Mouse (Mus musculus): ENCODE measurements around the gene Atxn1.
A peak's percentile ranks its signal among the peaks of the same experiment; 100 is the strongest.

Atxn1 gene

GRCm38 (mm10) chr13:45859081-45859709 lies 105.6 kb downstream of the Atxn1 start:
- DNase-seq: no peak

DNA sequence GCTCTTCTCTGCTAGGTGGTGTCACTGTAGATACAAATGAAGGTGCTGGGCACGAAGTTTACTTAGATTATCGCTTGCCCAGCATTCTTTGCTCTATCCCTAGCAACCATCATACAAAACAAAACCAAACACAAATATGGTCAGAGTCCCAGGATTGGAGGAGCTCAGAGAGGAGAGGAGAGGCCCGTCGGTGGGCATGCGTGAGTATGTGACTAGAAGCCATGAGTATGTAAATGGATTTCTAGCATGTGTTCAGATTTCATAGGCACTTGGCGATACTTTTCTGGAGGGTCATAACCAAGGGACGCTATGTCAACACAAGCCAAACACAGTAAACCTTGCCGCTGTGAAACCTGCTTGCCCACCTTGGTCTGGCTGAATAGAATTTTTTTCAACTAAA lies 107.4 kb downstream of the Atxn1 start:
- peak; percentile 20 to 48 for DNase-seq

DNA sequence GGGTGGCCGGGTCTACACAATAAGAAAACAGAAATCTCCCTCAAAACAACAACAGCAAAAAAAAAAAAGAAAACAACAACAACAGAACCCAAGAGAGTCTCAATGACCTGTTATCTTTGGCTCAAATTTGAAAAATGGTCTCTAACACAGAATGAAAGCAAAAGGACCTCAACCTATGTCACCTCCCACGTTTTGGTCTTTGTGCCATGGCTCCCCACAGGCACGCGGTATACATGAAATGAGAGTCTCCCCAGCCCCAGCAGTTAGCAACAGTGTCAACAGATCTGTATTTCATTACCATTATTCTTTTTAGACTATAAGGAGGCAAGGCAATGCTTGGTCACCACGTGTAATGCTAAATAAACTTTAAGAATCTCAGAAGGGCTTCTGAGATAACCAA lies 110.3 kb downstream of the Atxn1 start:
- no peak for DNase-seq

GRCm38 (mm10) chr13:45853691-45854090 lies 111.1 kb downstream of the Atxn1 start:
- DNase-seq: no peak

DNA sequence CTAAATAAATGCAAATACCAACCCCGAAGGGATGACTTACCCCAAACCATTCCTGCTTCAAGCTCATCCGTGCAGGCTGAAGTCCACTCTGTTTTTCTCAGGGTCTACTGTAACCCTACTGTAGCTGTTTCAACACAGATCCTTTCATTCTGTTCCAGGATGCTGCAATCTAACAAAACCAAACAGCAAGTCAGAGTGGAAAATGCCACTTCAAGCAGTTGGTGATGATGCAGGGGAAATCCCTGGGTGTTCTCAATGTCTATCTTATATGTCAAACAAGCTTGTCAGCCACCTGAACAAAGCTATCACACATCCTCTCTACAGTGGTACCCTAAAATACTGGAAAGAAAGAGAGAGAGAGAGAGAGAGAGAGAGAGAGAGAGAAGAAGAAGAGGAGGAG lies 112.5 kb downstream of the Atxn1 start:
- no peak for DNase-seq

DNA sequence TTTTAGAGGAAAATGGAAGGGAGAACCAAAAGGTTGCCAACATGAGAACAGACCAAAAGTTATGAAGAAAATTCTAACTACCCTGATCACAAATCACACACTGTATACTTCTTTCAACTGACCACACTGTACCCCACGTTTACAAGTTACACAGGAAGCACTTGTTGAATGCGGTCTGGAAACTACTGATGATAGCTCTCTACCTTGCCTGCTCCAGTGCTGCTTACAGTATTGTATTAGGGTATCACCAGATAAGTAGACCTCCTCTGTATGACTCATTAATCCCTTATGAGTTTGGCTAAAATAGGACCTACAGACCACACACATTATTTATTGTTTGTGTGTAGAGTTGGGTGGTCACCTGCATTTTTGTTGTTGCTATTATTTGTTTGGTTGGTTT lies 113.1 kb downstream of the Atxn1 start:
- DNase-seq: no peak

DNA sequence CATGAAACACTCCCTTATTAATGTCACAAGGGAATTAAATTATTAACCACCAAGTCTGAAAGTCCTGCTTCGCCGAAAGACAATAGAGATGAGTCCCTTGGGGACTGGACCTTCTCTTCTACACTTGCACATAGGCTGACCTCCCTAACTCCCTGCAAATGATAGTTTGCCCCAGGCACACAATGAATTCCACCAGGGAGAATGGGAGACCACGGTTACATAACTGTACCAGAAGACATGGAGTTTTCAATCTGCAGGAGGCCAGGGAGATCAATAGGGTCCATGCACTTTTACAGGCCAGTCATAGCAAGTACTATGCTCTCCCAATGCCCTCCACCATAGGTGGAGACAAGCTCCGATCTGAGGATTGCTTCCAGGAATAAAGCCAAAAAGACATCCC lies 113.7 kb downstream of the Atxn1 start:
- DNase-seq: no peak

- DNase-seq: no peak
Measured at GRCm38 (mm10) chr13:45850181-45850974, 114.4 kb downstream of the Atxn1 start.

DNA sequence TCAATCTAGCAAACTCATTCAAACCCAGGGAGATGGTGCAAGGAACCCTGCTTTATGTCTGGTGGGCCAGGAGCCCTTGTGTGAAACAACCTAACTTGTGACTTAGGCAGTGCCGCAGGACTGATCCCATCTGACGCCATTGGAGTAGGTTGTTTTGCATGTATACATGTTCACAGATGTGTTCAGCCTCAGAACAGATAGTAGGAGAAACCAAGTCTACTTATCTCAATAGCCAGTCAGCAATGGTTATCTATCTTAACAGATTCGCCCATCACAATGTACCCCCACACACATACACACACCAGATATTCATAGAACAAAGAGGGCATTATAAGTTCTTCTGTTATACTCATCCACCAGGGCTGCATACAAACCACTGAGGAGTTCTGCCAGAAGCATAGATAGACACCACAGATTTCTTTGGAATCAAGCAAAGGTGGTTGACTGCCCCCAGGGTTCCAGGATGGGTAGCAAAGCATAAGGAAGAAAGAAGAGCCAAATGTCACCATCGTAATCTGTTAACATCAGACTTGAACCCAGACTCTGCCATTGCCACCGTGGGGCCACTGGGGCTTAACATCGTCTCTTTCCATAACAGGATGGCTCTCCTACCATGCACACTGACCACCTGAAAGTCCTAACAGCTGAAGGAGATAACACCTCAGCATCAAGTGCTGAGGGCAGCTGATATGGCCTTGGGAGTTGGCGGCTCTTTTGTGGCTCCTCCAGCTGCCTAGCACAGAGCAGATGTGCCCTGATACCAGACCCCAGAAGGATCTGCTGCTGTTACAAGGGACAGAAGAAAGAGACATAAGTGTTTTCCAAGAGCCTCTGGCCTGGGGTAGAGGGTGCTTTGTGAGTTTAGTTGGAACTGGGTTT lies 115.4 kb downstream of the Atxn1 start:
- no peak for DNase-seq

DNA sequence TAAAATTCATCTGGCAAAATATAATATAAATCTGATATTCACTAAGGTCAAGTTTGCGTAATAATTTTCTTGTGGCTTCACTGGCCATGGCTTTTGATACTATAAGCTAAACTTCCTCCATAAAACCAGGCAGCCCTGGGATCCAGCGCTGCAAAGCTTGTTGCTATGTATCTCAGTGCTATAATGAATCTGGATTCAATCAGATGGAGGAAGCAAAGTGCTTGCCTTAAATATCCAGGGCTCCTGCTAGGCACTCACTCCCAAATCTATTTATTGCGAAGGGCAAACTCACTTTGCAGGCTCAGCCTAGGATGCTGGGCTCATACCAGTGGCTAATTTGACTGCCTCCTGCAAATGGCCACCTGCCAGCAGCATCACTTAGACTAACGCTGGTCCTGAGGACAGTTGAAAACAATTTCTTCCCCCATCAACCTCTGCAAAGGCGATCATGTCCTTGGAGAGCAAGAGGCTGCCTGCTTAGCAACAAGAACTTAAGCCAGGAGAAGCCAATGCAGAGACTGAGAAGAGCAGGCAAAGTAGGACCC lies 122.2 kb downstream of the Atxn1 start:
- DNase-seq: no peak

GRCm38 (mm10) chr13:45839901-45840300 lies 124.9 kb downstream of the Atxn1 start:
- DNase-seq: no peak

- DNase-seq: no peak
Measured at GRCm38 (mm10) chr13:45837609-45838220, 127.1 kb downstream of the Atxn1 start.

DNA sequence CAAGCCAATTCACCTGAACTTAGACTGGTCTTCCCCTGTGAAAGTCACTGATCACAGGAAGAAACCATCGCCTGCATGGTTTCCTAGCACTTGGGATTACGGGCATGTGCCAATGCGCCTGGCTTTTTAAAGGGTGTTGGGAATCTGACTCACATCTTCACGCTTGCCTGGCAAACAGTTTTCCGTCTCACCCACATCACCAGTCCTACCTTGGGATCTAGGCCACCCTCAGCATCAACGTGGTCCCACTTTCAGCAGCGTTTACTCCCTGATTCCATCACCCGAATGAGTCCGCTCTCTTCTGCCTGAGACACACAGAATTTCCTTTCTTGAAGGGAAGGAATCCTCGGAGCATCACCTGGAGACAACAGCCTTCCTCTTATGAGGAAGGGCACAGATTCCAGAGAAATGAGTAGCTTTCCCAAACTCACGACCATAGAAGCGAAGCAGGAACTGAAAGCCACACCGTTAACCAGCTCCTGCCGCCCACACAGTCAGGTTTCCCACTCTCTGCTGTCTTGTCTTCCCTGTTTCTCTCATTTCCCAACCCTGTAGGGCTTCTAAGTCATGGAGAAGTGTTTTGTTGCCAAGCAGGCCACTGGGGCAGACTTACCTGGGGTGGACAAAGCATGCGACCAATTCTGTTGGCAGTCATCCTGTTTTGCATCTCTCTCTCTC lies 128.3 kb downstream of the Atxn1 start:
- no peak for DNase-seq

DNA sequence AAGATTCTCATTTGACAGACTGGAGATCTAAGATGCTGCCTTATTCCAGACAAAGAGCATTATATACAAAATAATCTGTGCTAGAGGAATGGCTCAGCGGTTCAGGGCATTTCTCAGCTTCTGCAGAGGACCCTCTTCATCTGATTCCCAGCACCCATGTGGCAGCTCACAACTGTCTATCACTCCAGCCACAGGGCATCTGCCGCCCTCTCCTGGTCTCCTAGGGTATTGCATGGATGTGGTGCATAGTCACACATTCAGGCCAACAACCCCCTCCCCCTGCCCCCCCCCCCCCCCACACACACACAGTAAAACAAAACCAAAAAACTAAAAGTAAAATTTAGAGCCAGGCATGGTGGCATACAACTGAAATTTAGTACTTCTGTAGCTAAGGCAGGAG lies 130.5 kb downstream of the Atxn1 start:
- DNase-seq: no peak

DNA sequence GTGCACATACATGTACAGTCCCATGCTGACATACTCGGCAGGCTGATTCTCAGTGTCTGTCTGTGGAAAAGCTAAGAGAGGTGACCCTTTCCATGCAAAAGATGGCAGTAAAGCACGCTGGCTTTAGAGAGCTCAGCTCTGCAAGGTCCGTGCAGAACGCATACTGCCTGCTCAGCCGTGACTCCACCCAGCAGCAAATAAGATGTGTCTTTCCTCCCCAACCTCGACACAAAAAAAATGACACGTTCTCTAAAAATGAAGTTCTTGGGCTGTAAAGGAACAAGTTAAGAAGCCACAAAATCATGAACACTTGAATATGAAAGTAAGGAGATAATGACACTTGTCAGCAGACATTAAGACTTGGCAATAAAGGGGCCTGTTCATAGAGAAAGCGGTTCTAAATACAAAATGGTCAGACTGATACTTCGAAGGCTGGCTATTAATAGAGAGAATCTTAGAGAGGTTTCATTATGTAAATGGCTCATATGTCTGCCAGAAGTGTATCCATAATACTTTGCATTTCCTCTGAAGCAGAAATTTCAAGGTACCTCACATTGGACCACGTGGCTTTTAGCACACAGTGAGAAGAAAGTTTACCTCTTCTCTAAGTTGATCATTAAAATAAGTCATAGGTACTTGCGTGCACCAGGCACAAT lies 132.0 kb downstream of the Atxn1 start:
- no peak for DNase-seq

GRCm38 (mm10) chr13:45829341-45829936 lies 135.4 kb downstream of the Atxn1 start:
- DNase-seq: no peak

DNA sequence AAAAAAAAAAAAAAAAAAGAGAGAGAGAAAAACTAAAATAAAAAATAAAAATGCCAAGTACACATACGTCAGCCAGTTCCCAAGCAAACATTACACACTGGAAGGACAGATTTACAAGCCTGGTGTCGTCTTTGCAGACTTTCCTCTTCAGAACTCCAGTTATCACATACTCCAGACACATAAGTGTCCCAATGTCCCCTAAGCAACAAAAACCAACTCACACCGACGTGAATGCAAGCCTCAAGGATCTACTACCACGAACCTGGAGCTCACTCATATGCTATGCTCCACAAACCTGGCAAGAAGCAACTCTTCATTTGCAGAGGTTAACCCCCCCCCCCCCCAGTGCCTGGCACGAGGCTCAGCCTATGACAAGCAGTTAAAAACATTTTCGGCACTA lies 136.8 kb downstream of the Atxn1 start:
- no peak for DNase-seq

DNA sequence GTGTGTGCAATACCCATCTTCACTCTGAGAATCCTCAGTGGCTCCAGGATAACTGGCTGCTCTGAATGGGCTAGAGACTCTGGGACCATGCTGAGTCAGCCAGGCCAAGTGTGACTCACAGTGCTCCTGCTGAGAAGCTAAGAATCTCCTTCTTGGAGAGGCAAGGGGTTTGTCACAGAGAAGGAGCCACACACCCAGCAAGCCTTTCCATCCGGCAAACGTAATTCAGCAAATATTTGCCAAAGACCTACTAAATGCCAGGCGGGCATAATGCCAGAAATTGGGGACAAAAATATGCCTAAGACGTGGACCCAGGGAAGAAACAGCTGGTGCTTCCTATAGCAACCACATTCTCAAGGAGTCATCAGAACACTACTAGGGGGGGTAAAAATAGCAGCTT lies 137.2 kb downstream of the Atxn1 start:
- peak; percentile 36 to 39 for DNase-seq

DNA sequence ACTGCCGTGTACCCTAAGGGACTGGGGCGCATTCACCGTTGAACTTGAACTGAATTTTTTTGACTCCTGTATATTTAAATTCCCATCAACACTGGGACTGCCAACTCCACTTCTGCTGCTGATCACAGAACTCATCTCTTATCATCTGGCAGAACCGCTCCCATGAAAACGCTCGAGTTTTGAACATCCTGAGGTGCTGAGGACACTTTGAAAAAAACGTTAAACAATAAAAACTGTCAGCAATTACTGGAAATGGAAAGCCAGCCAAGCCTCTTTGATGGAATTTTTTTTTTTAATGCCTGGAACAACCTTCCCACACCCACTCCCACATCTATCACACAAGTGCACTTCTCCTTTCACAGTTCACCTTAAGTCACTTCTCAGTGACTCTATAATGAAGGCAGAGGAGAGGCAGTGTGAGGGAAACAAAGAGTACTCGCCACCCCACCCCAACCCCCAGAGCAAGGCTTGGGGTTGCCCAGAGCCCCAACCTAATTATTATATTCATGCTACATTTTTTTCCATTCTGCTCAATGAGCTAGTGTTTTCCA lies 137.7 kb downstream of the Atxn1 start:
- DNase-seq: no peak

- no peak for DNase-seq
Measured at GRCm38 (mm10) chr13:45822491-45822829, 142.3 kb downstream of the Atxn1 start.

All from lung, adult 18-20 months (tissue).